Mouse (Mus musculus): Measurements from ENCODE around the gene Trap1. TPM values are rescaled to one million over a fixed set of nuclear protein-coding genes. Genes with fewer than 3 reads are reported as not detected.
A peak's percentile ranks its signal among the peaks of the same experiment; 100 is the strongest.
"Not testable (repeated sequence)": the region's sequence is repeated elsewhere in the genome, so short reads cannot be mapped to it uniquely, and the experiment has no call there.

The Trap1 gene
- total RNA-seq (2021): 100 to 1,000 TPM; 161 to 173 TPM
- long read RNA-seq, experiment 1, transcript Trap1-201 (18 exons, 2,320 nt): major isoform, 305 of 323 reads
- long read RNA-seq, experiment 1, partial matches to known transcripts: 11 of 323 reads
- long read RNA-seq, experiment 1, other reads (novel, unspliced or antisense): 7 of 323 reads
- long read RNA-seq, experiment 2, transcript Trap1-201 (18 exons, 2,320 nt): major isoform, 247 of 260 reads
- long read RNA-seq, experiment 2, partial matches to known transcripts: 6 of 260 reads
- long read RNA-seq, experiment 2, other reads (novel, unspliced or antisense): 7 of 260 reads

DNA sequence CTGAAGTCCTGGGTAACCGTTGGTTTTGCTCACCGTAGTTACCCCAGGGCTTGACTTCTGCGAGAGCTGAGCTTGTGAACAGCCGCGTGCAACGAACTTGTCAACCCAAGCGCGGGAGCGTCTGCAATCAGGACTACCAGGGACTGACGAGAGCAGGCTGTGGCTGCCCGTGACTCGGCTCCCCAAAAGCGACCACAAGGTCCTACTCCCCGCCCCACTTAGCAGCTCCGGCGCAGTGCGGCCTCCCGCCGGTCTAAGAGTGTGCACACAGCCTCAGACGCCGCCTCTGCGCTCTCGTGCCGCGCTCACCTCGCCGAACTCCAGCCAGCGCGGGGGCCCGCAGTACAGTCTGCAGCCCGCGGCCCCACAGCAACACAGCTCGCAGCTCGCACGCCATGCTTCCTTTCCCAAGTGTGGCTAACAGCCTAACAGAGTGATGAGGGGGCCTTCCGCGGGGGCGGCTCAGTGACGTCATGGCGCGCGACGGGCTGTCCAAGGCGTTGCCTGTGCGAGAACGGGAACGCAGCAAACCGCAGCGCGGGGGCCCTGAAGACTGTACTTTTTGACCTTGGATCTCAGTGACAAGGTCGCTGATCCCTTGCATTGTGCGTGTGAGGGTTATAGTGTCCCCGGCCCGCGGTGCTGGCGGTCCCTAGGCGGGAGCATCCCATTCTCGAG is at the start of gene Trap1:
Trap1 (minus strand) TSS at position 444 of the 678 bp plus-strand sequence.
- intact Hi-C loops (cut with DNase I): loop anchor here (2.0 kb wide), 2 partner anchors 135 to 191 kb away; partner anchors contain the start of gene Crebbp
- DNase-seq: peak; percentile 94 to 98

GRCm38 (mm10) chr16:4117072-4117471 is 39.4 kb upstream of the Trap1 start:
- DNase-seq: peak; percentile 12
- intact Hi-C loops (cut with DNase I): no loop called here

- intact Hi-C loops (cut with DNase I): no loop called here
- no peak for DNase-seq
These were observed 22.7 kb upstream of the Trap1 start for GRCm38 (mm10) chr16:4100374-4100773.

DNA sequence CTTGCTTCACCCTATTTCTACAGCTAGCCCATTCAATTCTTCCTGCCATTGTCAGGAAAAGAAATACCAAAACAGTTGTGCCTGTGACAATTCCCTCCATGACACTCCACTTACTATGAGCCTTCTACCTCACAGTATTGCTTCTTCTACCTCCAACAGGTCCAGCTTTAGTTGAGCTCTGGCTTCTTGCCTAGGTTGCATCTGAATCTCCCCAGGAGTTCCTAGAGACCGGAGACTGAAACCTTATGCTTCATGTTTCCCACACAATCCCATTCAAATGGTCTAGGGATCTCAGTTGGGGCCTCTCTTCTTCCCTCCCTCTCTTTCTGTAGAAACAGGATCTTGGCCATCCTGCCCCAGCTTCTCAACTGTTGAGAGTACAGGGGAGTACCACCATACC is 19.9 kb upstream of the Trap1 start:
- no peak for DNase-seq
- intact Hi-C loops (cut with DNase I): no loop called here

GRCm38 (mm10) chr16:4096898-4097297 is 19.3 kb upstream of the Trap1 start:
- intact Hi-C loops (cut with DNase I): no loop called here
- no peak for DNase-seq

DNA sequence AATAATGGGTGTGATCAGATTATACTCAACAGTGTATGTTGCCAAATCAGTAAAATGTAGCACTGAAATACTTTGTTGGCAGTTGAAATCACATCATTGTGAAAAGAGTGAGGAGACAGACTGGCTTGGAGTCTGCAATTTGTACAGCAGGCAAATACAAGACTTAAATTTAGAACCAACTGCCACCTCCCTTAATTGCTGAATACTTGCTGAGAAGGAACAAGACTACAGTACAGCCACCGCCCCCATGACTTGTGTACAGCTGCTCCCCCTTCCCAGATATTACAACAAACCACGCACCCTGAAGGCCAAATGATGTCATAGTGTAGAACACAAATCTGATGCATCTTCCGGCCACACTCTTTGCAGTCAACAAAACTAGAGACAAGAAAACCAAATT is 18.5 kb upstream of the Trap1 start:
- no peak for DNase-seq
- intact Hi-C loops (cut with DNase I): no loop called here

- intact Hi-C loops (cut with DNase I): no loop called here
- DNase-seq: no peak
These were observed 9.7 kb upstream of the Trap1 start for GRCm38 (mm10) chr16:4087214-4087913.

DNA sequence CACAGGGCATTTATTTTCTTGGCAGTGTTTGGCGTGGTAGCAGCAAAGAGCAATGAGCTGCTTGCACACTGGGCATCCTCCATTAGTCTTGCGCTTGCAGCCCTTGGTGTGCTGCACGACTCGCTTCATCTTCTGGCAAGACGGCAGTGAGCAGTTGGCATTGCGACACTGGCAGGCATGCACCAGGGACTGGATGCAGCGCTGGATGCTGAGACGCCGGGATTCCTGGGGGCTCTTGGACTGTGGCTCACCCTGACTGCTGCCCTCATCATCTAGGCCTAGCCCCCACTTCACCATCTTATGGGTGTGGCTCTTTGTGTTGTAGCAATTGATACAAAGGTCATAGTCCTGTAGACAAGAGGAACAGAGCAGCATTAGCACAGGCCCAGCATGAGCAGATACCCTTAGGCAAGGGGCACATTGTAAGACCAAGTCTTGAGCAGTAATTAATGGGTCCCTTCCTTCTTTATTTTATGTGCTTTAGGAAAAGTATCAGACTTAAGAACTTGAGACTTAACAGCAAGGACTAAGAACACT is 8.3 kb upstream of the Trap1 start:
- DNase-seq: no peak
- intact Hi-C loops (cut with DNase I): no loop called here

DNA sequence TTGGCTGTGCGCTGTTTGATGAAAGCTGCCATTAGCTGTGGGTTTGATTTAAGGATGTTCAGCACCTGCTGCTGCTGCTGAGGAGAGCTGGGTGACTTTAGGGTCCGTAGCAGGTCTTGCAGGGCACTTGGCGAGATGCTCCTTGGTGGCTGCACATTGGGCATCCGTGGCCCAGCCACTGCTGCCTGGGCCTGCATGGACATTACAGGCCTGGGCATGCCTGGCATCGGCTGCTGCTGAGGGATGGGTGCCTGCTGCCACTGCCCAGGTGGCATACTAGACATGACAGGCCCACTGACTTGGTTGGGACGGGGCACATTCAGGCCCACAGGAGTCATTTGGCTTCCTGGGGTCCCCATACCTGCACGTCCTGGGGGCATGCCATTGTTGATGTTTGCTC is 7.4 kb upstream of the Trap1 start:
- intact Hi-C loops (cut with DNase I): no loop called here

GRCm38 (mm10) chr16:4080419-4080818 is 2.8 kb upstream of the Trap1 start:
- intact Hi-C loops (cut with DNase I): loop anchor here (5.0 kb wide), 1 partner anchor 47 kb away; no protein-coding TSS in a partner anchor

More for the DNA sequence above, 7.4 kb upstream of the Trap1 start:
- no peak for DNase-seq

GRCm38 (mm10) chr16:4079656-4080055 is 2.0 kb upstream of the Trap1 start:
- intact Hi-C loops (cut with DNase I): loop anchor here (2.0 to 5.0 kb wide), 2 partner anchors 48 to 133 kb away; partner anchors contain the start of gene Crebbp
- DNase-seq: peak in 1 of 2 experiments; percentile 19

More at GRCm38 (mm10) chr16:4080419-4080818, 2.8 kb upstream of the Trap1 start:
- not testable (repeated sequence) for DNase-seq

GRCm38 (mm10) chr16:4078302-4078701 is 675 bp upstream of the Trap1 start:
- intact Hi-C loops (cut with DNase I): loop anchor here (2.0 kb wide), 1 partner anchor 134 kb away; the partner anchor contains the start of gene Crebbp
- DNase-seq: not testable (repeated sequence)

- DNase-seq: no peak
- intact Hi-C loops (cut with DNase I): no loop called here
These were observed 2.8 kb downstream of the Trap1 start for GRCm38 (mm10) chr16:4074836-4075235.

GRCm38 (mm10) chr16:4074297-4074696 is 3.3 kb downstream of the Trap1 start:
- no peak for DNase-seq
- intact Hi-C loops (cut with DNase I): no loop called here

DNA sequence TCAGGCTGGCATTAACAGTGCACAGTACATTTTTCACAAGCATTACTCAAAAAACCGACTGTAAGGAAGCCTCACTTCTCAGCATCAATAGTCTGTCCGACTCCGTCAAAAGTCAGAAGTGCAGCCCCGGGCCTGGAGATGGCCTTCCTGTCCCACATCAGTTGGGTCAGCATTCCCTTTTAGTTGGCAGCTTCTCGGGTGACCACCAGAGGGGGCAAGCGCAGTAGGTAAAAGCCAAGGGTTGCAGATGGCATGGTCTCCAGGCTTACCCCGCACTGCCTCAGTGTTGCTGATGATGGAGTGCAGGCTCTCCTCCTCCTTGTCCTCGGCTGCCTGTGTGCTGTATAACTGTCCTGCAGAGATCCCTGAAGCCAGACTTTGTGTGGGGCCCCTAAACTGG is 9.0 kb downstream of the Trap1 start:
- intact Hi-C loops (cut with DNase I): loop anchor here (2.0 kb wide), 1 partner anchor 220 kb away; no protein-coding TSS in a partner anchor
- DNase-seq: peak; percentile 64 to 75

GRCm38 (mm10) chr16:4064945-4065344 is 12.7 kb downstream of the Trap1 start:
- intact Hi-C loops (cut with DNase I): no loop called here
- no peak for DNase-seq

- intact Hi-C loops (cut with DNase I): no loop called here
- DNase-seq: no peak
These were observed 23.8 kb downstream of the Trap1 start for GRCm38 (mm10) chr16:4053811-4054210.

GRCm38 (mm10) chr16:4052601-4053000 is 25.0 kb downstream of the Trap1 start:
- intact Hi-C loops (cut with DNase I): no loop called here
- DNase-seq: no peak

- no peak for DNase-seq
- intact Hi-C loops (cut with DNase I): loop anchor here (10.0 kb wide), 1 partner anchor 201 kb away; the partner anchor contains the start of gene Zfp174
These were observed 32.1 kb downstream of the Trap1 start for GRCm38 (mm10) chr16:4045524-4045923.

- DNase-seq: no peak
- intact Hi-C loops (cut with DNase I): loop anchor here (10.0 kb wide), 1 partner anchor 199 kb away; the partner anchor contains the start of gene Zfp174
These were observed 33.5 kb downstream of the Trap1 start for GRCm38 (mm10) chr16:4044093-4044492.
